Mouse (Mus musculus): ENCODE data around the gene Blzf1.

Gene Blzf1

DNA sequence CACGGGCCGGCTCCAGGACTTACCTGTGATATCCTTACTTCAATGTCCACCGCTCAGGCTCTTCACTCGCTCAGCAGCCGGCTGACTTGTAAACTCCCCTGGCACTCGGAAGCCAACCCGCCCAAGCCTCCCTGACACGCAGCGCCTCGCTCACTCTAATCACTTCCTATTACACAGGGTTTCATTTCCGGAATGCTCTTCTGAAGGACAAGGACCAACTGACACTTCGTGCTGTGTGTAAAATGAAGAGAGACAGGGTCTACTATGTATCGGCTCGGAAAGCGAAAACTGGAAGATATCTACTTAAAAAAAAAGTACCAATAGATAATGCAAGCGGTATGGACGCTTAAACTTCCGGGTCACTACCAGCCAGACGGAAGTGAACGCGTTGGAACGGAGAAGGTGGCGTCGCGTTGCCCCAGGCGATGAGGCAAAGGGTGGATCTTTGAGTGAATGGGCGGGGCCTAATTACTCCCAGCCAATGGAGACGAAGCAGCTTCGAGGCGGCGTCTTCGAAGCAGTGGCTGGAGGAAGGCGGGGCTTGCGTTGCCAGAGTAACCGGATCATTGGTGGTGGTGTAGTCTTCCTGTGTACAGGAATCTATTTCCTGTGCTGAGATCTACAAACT is at the start of gene Blzf1:
Gene Blzf1 (minus strand): TSS at position 366 of the 628 bp plus-strand sequence.
- in situ Hi-C loops (cut with MboI; ENCODE audit: low sequenced_read_pairs): loop anchor here (25.0 kb wide), 1 partner anchor 830 kb away; no protein-coding TSS in a partner anchor

- in situ Hi-C loops (cut with MboI; ENCODE audit: low sequenced_read_pairs): no loop called here
Observed at GRCm38 (mm10) chr1:164353443-164353842, 46.2 kb upstream of the Blzf1 start.

GRCm38 (mm10) chr1:164342161-164342560 is 34.9 kb upstream of the Blzf1 start:
- in situ Hi-C loops (cut with MboI; ENCODE audit: low sequenced_read_pairs): no loop called here

DNA sequence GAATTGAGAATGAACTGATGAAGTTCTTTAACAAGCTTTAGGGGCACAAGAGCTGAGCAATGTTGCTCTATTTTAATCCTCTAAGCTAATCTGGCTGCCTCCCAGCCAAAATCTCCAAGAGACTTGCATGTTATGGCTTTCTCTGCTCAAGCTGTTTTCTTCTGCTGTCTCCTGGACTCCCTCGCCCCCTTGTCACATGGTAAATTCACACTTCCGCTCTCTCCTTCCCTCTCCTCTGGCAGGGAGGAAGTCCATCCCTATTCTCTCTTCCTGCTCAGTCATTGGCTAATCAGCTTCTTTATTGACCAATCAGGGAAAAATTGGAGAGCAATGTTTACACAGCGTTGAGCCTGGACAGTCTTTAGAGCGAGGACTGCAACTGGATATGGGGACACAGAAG is 28.6 kb upstream of the Blzf1 start:
- in situ Hi-C loops (cut with MboI; ENCODE audit: low sequenced_read_pairs): no loop called here

DNA sequence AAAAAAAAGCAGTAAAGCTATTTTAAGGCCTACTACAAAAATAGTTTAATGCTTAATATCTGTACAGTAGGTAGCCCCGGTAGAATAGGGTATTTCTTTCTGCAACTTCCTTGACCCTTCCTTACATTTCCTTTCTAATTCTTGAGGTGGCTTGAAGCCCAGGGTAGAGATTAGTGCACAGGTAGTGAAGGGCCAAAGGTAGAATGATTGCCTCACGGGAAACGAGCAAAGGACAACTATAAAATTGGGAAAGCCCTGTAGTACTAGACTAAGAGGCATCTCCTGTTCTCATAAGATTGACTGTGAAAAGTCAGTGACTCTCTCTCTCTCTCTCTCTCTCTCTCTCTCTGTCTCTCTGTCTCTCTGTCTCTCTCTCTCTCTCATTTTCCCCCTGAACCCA is 28.1 kb upstream of the Blzf1 start:
- in situ Hi-C loops (cut with MboI; ENCODE audit: low sequenced_read_pairs): no loop called here

GRCm38 (mm10) chr1:164332559-164332958 is 25.3 kb upstream of the Blzf1 start:
- in situ Hi-C loops (cut with MboI; ENCODE audit: low sequenced_read_pairs): no loop called here

- in situ Hi-C loops (cut with MboI; ENCODE audit: low sequenced_read_pairs): no loop called here
Observed at GRCm38 (mm10) chr1:164327764-164328163, 20.5 kb upstream of the Blzf1 start.

DNA sequence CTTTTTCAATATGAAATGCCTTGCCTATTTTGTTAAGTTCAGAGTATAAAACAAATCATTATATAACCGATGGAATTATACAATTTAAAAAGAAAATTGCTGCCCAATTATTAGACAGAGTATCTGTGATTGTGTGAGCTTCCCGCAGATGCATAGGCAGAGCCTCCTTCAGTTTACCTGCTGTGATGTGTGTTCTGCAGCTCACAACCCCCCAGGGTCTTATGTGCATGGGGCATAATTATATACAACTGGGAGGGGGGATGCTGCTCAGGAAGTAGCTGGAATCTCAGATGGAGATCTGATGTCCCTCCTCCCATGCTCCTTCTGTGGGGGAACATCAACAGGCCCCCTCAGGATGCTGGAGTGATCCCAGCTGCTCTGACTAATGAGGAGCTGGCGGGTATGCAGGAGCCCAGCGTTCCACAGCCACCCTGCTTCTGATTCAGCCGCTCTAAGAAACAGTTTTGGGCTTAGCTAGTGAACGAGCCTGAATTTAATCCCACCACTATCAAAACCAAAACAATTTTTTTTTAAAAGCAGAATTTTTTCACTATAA is 19.4 kb upstream of the Blzf1 start:
- in situ Hi-C loops (cut with MboI; ENCODE audit: low sequenced_read_pairs): no loop called here

DNA sequence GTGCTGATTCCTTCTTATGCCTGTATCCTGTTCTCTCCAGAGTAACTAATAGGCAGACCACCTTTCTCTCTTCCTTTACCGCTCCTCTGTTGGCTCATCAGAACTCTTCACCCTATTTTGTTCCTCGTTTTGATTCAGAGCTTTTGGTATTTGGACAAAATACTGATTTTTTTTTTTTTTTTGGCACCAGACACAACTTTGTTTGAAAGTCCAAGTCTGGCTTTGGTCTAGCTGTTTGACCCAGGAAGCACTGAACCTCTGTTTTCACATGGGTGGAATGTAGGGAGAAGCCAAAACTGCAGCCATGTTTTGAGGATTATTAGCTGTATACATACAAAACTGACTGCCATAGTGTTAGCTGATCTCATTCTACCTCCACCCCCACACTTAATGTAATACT is 17.6 kb upstream of the Blzf1 start:
- in situ Hi-C loops (cut with MboI; ENCODE audit: low sequenced_read_pairs): loop anchor here (25.0 kb wide), 1 partner anchor 812 kb away; no protein-coding TSS in a partner anchor

DNA sequence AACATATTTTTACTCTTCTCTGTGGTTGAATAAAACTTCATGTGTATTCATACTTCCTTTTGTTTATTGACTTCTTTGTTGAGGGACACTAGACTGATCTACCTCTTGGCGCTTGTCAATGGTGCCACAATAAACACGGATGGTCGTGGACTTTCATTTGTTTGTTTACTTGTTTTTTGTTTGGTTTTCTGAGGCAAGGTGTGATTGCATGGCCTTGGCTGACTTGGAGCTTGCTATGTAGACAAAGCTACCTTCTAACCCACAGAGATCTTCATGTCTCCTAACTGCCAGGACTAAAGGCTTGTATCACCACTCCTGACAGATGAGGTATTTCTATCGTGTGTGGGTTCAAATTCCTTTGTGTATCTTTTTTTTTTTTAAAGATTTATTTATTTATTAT is 16.9 kb upstream of the Blzf1 start:
- in situ Hi-C loops (cut with MboI; ENCODE audit: low sequenced_read_pairs): loop anchor here (25.0 kb wide), 1 partner anchor 813 kb away; no protein-coding TSS in a partner anchor

GRCm38 (mm10) chr1:164322987-164323650 is 15.8 kb upstream of the Blzf1 start:
- in situ Hi-C loops (cut with MboI; ENCODE audit: low sequenced_read_pairs): loop anchor here (25.0 kb wide), 1 partner anchor 814 kb away; no protein-coding TSS in a partner anchor

DNA sequence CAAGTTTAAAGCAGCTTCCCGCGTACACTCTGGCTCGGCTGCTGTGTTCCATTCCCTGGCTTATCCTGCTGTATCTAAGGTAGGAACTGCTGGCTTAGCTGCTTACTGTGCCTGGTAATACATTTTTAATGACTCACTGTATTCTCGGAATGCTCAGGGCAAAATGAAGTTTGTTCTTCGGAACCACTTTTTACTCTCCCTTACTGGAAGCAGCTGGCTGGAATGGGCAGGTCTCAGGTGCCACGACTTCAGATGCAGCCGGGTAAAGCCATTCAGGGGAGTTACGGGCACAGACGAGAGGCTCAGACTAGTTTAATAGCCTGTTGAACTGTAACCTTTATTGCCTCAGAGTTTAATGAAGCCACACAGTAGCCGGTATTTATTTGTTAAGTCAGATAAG is 14.1 kb upstream of the Blzf1 start:
- in situ Hi-C loops (cut with MboI; ENCODE audit: low sequenced_read_pairs): loop anchor here (25.0 kb wide), 1 partner anchor 816 kb away; no protein-coding TSS in a partner anchor

- in situ Hi-C loops (cut with MboI; ENCODE audit: low sequenced_read_pairs): loop anchor here (25.0 kb wide), 1 partner anchor 817 kb away; no protein-coding TSS in a partner anchor
Observed at GRCm38 (mm10) chr1:164320731-164321130, 13.4 kb upstream of the Blzf1 start.

- in situ Hi-C loops (cut with MboI; ENCODE audit: low sequenced_read_pairs): loop anchor here (25.0 kb wide), 1 partner anchor 818 kb away; no protein-coding TSS in a partner anchor
Observed at GRCm38 (mm10) chr1:164319542-164320140, 12.4 kb upstream of the Blzf1 start.

- in situ Hi-C loops (cut with MboI; ENCODE audit: low sequenced_read_pairs): loop anchor here (25.0 kb wide), 1 partner anchor 819 kb away; no protein-coding TSS in a partner anchor
Observed at GRCm38 (mm10) chr1:164318474-164318873, 11.2 kb upstream of the Blzf1 start.

DNA sequence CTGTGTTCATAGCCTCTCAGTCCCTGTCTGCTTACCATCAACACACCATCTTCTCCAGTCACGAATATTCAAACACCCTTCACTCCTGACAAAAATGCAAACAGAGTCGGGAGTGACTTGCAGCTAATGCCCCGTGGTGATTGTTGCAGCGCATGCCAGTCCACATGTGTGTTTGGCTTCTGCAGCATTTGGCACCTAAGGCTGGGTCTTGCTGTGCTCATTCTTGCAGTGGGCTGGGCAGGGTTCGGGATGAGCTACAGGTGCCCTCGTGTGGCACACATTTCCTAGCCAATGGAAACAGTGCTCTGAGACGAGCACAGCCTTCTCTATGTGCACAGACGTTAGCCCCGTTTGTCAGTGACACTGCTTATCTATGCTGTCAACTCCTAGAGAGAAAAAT is 10.0 kb upstream of the Blzf1 start:
- in situ Hi-C loops (cut with MboI; ENCODE audit: low sequenced_read_pairs): loop anchor here (25.0 kb wide), 1 partner anchor 820 kb away; no protein-coding TSS in a partner anchor

GRCm38 (mm10) chr1:164316697-164317096 is 9.4 kb upstream of the Blzf1 start:
- in situ Hi-C loops (cut with MboI; ENCODE audit: low sequenced_read_pairs): loop anchor here (25.0 kb wide), 1 partner anchor 821 kb away; no protein-coding TSS in a partner anchor

DNA sequence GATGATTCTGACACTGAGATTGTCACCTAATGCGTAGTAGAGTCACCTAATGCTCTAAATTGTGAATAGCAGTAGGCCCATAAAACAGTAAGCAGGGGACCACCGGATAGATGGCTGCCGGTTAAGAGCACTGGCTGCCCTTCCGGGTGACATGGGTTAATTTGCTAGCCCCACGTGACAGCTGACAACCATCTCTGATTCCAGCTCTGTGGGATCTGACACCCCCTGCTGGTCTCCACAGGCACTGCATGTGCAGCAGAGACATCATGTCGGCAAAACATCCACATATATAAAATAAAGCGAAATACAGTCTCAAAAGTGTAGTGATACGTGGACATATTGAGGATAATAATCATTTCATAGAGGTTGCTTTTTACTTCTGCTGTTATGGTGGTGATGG is 8.0 kb upstream of the Blzf1 start:
- in situ Hi-C loops (cut with MboI; ENCODE audit: low sequenced_read_pairs): loop anchor here (25.0 kb wide), 1 partner anchor 822 kb away; no protein-coding TSS in a partner anchor

GRCm38 (mm10) chr1:164314085-164314484 is 6.8 kb upstream of the Blzf1 start:
- in situ Hi-C loops (cut with MboI; ENCODE audit: low sequenced_read_pairs): loop anchor here (25.0 kb wide), 1 partner anchor 823 kb away; no protein-coding TSS in a partner anchor

GRCm38 (mm10) chr1:164307922-164308321 is 633 bp upstream of the Blzf1 start:
- in situ Hi-C loops (cut with MboI; ENCODE audit: low sequenced_read_pairs): loop anchor here (25.0 kb wide), 1 partner anchor 829 kb away; no protein-coding TSS in a partner anchor

DNA sequence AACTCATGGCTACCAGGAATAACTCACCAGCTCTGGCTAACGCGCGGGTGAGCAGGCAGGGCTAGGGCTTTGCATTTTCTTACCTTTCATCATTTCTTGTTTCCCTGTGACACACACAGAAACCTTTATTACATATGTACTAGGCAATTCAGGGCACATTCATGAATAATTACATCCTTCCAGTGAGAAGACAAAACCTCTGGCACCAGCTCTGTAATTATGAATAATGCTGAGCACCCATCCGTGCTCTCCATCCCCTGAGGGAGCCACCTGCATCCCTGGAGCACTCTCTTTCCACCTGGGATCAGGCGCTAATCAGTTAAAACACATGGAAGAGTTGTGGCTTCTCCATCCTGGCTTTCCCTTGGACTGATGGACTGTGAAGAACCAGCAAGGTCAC is 3.5 kb downstream of the Blzf1 start, which contains the start of gene Nme7:
Gene Nme7 (plus strand): TSS at position 301 of the 400 bp plus-strand sequence.
- in situ Hi-C loops (cut with MboI; ENCODE audit: low sequenced_read_pairs): loop anchor here (25.0 kb wide), 1 partner anchor 833 kb away; no protein-coding TSS in a partner anchor

Data from CH12F3 (cell line).